Mouse (Mus musculus): ENCODE measurements around the gene Clmn. TPM values are rescaled to one million over a fixed set of nuclear protein-coding genes. Genes with fewer than 3 reads are reported as not detected.

The Clmn gene
- total RNA-seq, 2 experiments from 2014 or later, result not detected

GRCm38 (mm10) chr12:104769201-104769785, 95.6 kb downstream of the Clmn start:
- no peak for ATAC-seq (replicated peaks; ENCODE audit: low FRiP score, poor library complexity, severe bottlenecking)

DNA sequence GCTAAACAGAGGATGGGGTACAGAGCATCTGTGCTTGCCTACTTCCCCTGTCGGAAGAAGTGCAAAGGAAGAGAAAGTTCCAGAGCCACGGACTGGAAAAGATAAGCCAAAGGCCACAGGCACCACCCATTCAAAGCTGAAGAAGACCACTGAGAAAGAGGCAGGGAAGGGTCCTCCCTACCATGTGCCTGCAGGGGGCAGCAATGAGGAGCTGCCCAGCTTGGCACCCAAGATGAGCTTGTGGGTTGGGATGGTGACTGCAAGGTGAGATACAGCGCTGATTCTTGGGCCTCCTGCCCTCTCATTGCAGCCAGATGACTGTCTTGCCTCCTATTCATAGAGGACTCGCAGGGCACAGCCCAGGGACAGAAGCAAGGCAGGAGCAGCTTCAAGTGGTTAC, 97.7 kb downstream of the Clmn start:
- no peak for ATAC-seq (replicated peaks; ENCODE audit: low FRiP score, poor library complexity, severe bottlenecking)

DNA sequence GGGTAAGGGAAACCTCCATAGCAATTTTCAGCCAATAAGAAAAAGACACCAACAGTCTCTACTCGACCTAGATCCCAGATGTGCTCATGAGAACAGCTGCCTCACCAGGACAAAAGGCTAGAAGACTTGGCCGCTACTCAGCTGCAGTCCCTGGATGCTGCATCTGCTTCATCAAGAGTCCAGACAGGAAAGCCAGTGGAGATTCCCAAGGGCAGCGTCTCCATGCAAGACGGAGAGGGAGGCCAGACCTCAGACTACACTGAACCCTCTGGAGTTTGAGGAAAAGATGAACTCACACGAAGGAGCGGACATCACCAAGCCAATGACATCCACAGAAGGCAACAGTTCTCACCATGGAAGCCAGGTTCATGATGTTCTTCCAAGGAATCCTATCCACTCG, 99.1 kb downstream of the Clmn start:
- ATAC-seq (replicated peaks; ENCODE audit: low FRiP score, poor library complexity, severe bottlenecking), result no peak

GRCm38 (mm10) chr12:104765116-104765515, 99.8 kb downstream of the Clmn start:
- ATAC-seq (replicated peaks; ENCODE audit: low FRiP score, poor library complexity, severe bottlenecking), result no peak

GRCm38 (mm10) chr12:104763918-104764317, 101.0 kb downstream of the Clmn start:
- no peak for ATAC-seq (replicated peaks; ENCODE audit: low FRiP score, poor library complexity, severe bottlenecking)

DNA sequence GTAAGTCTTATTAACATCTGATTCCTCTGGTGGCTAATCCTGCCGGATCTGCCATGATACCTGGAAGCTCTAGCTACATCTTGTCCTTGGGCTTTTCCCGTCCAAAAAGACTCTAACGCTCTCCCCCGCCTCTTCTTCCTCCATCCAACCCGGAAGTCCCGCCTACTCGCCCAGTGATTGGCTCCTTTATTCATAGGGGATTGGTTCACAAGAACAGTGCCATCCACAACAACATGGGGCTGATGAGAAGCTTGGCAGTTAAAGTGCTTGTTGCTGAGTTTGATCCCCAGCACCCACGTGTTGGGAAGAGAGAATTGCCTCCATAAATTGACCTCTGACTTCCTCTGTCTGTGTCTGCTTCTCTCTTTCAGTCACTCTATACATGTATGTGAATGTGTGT, 103.5 kb downstream of the Clmn start:
- ATAC-seq (replicated peaks; ENCODE audit: low FRiP score, poor library complexity, severe bottlenecking), result no peak

DNA sequence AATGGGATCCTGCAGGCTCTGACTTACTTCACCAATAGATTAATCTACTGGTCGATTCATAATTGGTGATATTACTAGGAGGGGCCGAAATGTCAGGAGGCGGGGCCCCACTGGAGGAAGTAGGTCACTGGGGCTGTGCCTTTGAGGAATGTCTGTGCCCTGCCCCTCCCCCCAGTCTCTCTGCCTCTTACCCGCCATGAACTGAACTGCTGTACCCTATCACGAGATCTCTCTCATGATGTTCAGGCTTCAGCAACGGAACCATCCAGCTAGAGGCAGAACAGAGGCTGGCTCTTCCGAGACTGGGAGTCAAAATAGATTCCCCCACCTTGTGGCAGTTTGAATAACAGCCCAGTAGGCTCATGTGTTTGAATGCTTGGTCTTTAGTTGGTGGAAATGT, 106.8 kb downstream of the Clmn start:
- ATAC-seq (replicated peaks; ENCODE audit: low FRiP score, poor library complexity, severe bottlenecking), result no peak

GRCm38 (mm10) chr12:104753686-104754085, 111.2 kb downstream of the Clmn start:
- no peak for ATAC-seq (replicated peaks; ENCODE audit: low FRiP score, poor library complexity, severe bottlenecking)

DNA sequence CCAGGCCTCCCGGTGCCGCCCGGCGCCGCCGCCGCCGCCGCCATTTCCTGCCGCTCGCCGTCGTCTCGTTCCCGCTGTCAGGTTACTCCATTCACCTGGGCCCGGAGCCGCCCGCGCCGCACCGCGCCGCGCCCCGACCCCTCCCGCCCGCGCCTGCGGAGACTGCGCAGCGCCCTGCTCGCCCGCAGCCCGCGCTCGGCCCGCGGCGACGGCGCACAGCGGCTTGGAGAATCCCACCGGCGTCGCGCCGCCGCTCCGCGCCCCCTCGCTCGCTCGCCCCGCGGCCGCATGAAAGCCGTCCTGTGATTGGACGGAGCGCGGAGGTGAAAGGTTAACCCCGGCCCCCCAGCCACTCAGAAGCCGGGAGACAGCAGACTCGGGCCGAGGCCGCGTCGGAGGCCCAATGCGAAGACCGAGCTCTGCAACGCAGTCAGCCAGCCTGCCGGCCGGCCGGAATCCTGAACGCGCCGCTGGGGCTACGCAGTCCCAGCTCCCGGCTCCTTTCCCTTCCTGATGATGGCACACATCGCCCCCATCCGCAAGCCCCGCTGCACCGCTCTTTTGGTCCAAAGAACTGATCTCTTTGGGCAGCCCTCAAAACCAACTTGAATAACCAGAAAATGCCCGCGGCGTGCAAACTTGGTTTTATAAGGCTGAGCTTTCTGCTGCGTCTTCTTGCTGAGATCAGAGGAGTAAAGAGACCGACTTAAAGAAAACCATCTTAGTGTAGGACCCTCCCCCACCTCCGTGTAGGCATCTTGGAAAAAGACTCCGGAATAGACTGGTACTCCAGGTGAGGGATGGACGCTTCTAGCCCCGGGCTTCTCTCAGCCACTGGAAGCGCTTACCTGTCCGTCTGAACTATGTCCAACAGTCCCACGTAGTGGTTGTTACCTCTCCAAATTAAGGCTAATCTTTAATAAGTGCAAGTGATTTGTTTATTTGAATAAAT, 112.8 kb downstream of the Clmn start, which contains the start of gene Dicer1:
TSS of gene Dicer1 (minus strand) at position 139 of the 952 bp plus-strand sequence.
- peak; percentile 93 for ATAC-seq (replicated peaks; ENCODE audit: low FRiP score, poor library complexity, severe bottlenecking)

DNA sequence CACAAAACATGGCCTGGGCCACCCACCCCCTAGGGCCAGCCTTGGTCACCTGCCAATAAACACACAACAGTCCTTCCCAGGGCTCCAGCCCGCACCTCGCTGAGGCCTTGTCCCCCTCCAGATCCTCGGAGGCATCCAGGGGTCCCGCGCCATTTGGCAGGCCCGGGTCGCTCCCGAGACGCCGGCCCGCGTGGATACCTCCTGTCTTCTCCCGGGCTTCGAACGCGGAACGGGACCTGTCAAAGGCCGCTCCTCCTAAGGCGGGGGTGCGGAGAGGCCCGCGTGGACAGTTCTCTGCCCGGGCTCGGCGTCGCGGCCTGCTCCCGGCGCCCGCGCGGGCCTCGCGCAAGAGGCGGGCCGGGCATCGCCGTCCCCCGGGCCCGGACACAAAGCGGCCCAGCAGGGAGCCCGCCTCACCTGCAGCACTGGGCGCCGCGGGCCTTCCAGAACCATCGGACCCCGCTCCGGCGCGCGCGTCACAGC, 113.5 kb downstream of the Clmn start:
- ATAC-seq (replicated peaks; ENCODE audit: low FRiP score, poor library complexity, severe bottlenecking), result 0 out of 2 replicates have a peak, but pooled peaks have one; percentile 11

DNA sequence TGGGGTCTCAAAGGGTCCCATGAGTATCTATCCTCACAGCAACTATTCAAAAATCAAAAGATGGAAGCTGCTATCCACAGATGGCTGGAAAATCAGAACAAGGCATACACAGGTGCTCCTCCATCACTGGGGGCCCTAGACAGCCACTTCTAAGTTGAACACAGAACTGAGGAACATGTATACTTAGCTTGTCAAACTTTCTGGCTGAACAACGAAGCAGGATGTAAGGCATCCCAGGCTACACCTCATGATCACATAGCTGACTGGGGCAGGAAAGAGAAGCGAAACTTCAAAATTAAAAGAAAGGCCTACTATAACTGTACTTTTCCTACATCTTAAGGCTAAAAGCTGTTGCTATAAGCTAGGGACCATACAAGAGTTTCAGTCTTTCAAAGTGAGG, 115.9 kb downstream of the Clmn start:
- ATAC-seq (replicated peaks; ENCODE audit: low FRiP score, poor library complexity, severe bottlenecking), result no peak

GRCm38 (mm10) chr12:104747252-104747651, 117.6 kb downstream of the Clmn start:
- ATAC-seq (replicated peaks; ENCODE audit: low FRiP score, poor library complexity, severe bottlenecking), result no peak

GRCm38 (mm10) chr12:104746601-104747000, 118.3 kb downstream of the Clmn start:
- no peak for ATAC-seq (replicated peaks; ENCODE audit: low FRiP score, poor library complexity, severe bottlenecking)

DNA sequence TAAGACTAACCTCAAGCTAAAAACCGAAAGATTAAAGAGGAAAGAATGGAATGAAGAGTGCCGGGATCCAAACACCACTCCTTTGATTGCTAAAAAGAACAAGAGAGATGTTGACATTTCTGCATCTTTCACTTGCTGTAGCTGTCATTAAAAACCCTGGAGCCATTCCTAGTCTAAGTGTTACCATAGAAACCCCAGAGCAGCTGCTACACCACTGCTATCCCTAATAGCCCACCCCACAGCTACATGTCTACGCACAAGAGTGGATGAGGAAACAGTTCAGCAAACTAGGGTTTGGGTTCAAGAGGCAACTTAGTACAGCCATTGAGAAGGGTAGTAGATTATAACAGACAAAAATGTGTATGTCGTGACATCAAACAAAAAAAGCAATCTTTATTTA, 121.2 kb downstream of the Clmn start:
- ATAC-seq (replicated peaks; ENCODE audit: low FRiP score, poor library complexity, severe bottlenecking), result no peak

DNA sequence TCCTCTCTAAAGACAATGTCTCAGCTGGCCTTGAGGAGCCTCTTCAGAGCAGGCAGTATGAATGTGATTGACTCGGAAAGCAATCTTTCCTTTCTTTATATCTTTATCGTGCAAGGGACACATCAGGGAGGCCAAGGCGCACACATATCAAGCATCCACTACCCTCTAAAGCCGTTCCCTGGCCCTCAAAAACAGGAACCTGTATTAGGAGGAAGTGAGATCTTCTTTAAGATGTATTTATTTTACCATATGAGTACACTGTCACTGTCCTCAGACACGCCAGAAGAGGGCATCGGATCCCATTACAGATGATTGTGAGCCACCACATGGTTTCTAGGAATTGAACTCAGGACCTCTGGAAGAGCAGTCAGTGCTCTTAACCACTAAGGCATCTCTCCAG, 122.6 kb downstream of the Clmn start:
- no peak for ATAC-seq (replicated peaks; ENCODE audit: low FRiP score, poor library complexity, severe bottlenecking)

DNA sequence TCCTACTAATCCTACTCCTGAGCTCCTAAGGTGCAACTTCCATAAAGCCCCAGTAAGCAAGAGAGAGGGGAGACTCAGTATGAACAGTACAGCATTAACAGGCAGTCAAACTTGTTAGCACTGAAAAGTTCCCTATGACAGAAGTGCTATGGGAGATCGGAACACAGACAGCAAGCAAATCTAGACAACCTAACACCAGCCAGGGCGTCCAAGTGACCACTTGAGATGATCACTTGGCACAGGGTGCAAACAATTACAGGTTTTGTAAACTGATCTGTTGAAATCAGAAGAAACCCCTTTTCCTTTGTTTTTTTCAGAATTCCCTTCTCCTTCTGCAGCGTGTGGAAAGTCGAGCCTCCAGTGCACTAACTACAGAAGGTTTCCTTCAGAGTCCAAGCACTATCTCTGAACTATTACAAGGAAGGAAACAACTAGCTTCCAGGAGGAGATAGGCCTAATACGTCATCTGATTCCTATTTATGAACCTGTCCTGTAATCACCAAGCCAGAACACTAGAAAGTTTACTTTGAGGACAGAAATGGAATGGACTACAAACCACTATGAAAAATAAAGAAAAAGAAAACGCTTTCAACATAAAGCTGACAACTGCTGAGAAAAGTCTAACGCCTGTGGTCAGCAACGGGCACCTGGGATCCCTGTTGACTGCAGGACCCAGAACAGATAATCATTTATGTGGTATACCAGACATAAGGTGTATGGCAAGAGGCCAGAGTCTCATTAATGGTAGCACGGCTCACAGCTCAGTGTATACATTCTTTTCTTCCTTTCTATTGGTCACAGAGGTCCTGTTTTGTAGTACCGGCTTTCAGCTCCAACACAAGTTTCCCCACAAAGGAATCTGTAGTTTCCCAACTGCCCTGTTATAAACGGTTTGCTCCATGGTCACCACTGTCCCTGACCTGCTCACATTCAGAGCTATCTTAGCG, 123.8 kb downstream of the Clmn start:
- ATAC-seq (replicated peaks; ENCODE audit: low FRiP score, poor library complexity, severe bottlenecking), result no peak

DNA sequence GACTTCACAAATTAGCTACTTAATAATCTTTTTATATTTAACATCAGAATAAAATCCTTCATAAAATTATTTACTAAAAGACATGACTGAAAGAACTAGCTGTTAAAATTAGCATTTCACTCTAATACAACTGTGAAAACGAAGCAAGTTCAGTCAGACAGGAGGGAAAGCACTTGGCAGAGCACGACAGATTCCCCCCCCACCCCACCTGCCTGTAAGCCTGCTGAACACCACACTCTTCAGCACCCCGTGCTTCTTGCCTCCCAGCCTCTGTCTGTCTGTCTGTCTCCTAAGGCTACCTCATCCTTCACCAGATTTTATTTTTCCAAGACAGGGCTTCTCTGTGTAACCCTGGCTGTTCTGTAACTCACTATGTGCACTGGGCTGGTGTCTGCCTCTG, 125.9 kb downstream of the Clmn start:
- no peak for ATAC-seq (replicated peaks; ENCODE audit: low FRiP score, poor library complexity, severe bottlenecking)

DNA sequence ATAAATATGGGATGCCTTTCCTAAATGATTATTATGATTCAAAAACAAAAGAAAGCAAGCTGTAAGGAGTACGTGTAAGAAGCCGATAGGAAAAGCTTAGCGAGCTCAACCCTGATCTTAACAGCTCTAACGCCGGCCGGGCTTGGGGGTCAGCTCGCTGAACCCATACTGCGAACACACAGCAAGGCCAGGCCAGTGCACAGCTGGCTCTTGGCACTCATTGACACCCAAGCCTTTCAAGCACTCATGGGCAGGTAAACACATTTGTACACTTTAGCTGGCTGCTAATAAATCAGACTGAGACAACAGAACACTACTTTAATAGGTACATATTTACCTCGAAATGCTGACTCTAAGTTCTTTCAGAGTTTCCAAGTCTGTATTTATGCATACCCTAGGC, 126.4 kb downstream of the Clmn start:
- no peak for ATAC-seq (replicated peaks; ENCODE audit: low FRiP score, poor library complexity, severe bottlenecking)

DNA sequence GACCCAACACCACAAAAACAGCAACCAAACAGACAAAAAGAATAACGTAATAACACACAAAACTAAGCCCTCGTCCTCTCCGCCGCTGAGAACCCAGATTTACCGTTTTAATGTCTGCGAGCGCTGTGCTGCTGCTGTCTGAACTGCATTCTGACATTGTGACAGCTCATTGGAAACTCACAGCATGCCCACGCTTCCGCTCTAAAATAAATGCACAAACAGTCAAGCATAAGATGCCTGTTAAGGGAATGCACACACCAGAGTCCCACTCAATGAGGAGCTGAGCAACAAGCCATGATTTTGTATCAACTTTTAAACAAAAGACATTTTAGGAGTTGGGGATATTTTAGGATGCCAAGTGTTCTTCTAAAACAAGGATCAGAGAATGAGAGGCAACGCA, 127.2 kb downstream of the Clmn start:
- ATAC-seq (replicated peaks; ENCODE audit: low FRiP score, poor library complexity, severe bottlenecking), result no peak

DNA sequence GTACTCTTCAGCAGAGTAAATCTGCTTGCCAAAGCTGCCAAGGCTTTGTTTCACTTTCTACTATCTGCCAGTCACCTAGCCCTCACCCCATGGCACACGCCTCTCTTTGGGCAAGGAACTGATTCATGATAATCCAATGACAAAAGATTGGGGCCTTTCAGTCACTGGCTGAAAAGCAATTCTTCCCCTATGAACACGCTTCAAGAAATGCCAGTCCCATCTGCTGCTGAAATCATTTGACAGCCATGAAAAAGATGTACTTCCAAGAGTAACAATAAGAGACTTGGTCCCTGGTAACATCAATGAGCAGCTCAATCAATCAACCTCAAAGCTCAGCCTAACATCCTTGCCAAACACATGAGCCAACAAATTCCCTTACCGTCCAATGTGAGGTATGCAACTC, 128.9 kb downstream of the Clmn start:
- ATAC-seq (replicated peaks; ENCODE audit: low FRiP score, poor library complexity, severe bottlenecking), result no peak
